9 mouse cellular contexts compared by ENCODE assay signal in genomic region chr3:89058783-89059182, GRCm38 (mm10). TPM values are rescaled to one million over a fixed set of nuclear protein-coding genes. Genes with fewer than 3 reads are reported as not detected.
A peak's percentile ranks its signal among the peaks of the same experiment; 100 is the strongest.
DNase-seq lines count a peak whose midpoint lies in the region; ATAC-seq and TF ChIP-seq lines count a peak whose summit lies in the region.
"Had no signal": no experiment of that assay in that cellular context is flagged by ENCODE, and none has a peak within 500 bp of the region (broad histone marks: within the 10 kb centered on the region; RNA-seq: fewer than 3 reads in every experiment).

No protein-coding gene starts in this region.

- H3K4me2 ChIP-seq in hindbrain, postnatal 0 days (ENCODE audit: low read depth, low read length), result no peak overlapping the region
- no peak overlapping the region for H3K4me2 ChIP-seq in hindbrain, embryonic 16.5 days (ENCODE audit: low read length)
- H3K4me2 ChIP-seq in liver, embryonic 13.5 days, result no peak overlapping the region
- no peak overlapping the region for H3K4me2 ChIP-seq in forebrain, embryonic 16.5 days (ENCODE audit: low read length)

- ATAC-seq in hindbrain, postnatal 0 days, result no peak
- ATAC-seq in hindbrain, embryonic 16.5 days, result no peak
- no peak for ATAC-seq in G1E (ENCODE audit: extremely low read depth, insufficient number of reproducible peaks, low FRiP score, poor library complexity, severe bottlenecking)
- ATAC-seq in liver, embryonic 13.5 days (ENCODE audit: low read depth), result no peak
- no peak for ATAC-seq in forebrain, embryonic 16.5 days

- H3K9ac ChIP-seq in hindbrain, postnatal 0 days (replicated peaks; ENCODE audit: low read length), result no peak overlapping the region
- H3K9ac ChIP-seq in hindbrain, embryonic 16.5 days (ENCODE audit: low read depth, low read length), result no peak overlapping the region
- H3K9ac ChIP-seq in liver, embryonic 13.5 days, result no peak overlapping the region
- H3K9ac ChIP-seq in forebrain, embryonic 16.5 days (replicated peaks; ENCODE audit: low read depth, low read length), result no peak overlapping the region

- 75% methylated on average over 3 of the region's 3 CpGs for WGBS in hindbrain, postnatal 0 days
- 75% methylated on average over 3 of the region's 3 CpGs for WGBS in hindbrain, embryonic 16.5 days
- 73% methylated on average over 3 of the region's 3 CpGs for WGBS in liver, embryonic 13.5 days (ENCODE audit: insufficient replicate concordance)
- WGBS in forebrain, embryonic 16.5 days, result 68% methylated on average over 3 of the region's 3 CpGs

- DNase-seq in hindbrain, postnatal 0 days (ENCODE audit: low spot score), result peak; percentile 46
- peak; percentile 43 to 50 for DNase-seq in B cell, adult 2 months
- DNase-seq in G1E (ENCODE audit: low spot score), result peak; percentile 29
- DNase-seq in cerebellum, postnatal 10 days, result peak; percentile 50 to 60
- peak; percentile 18 for DNase-seq in liver, embryonic 13.5 days
- DNase-seq in thymus, postnatal 36 days, result peak; percentile 20 to 25

- H3K27me3 ChIP-seq in hindbrain, postnatal 0 days (ENCODE audit: insufficient read depth, low read length), result no peaks in the 10 kb centered on the region
- no peaks in the 10 kb centered on the region for H3K27me3 ChIP-seq in hindbrain, embryonic 16.5 days (replicated peaks; ENCODE audit: control insufficient read depth, insufficient read depth, low read length)
- no peaks in the 10 kb centered on the region for H3K27me3 ChIP-seq in G1E (ENCODE audit: insufficient read depth, low read length)
- H3K27me3 ChIP-seq in liver, embryonic 13.5 days, result no peaks in the 10 kb centered on the region
- H3K27me3 ChIP-seq in forebrain, embryonic 16.5 days (replicated peaks; ENCODE audit: control insufficient read depth, insufficient read depth, low read length), result no peaks in the 10 kb centered on the region

- no peaks in the 10 kb centered on the region for H3K4me1 ChIP-seq in hindbrain, postnatal 0 days (ENCODE audit: insufficient read depth, low read length)
- no peaks in the 10 kb centered on the region for H3K4me1 ChIP-seq in hindbrain, embryonic 16.5 days (ENCODE audit: control insufficient read depth, insufficient read depth, low read depth, low read length)
- no peaks in the 10 kb centered on the region; the same call in 1 of the 2 replicates for H3K4me1 ChIP-seq in G1E (ENCODE audit: insufficient read depth, low read depth, low read length)
- H3K4me1 ChIP-seq in liver, embryonic 13.5 days (replicated peaks), result no peaks in the 10 kb centered on the region
- no peaks in the 10 kb centered on the region for H3K4me1 ChIP-seq in forebrain, embryonic 16.5 days (replicated peaks; ENCODE audit: control insufficient read depth, insufficient read depth, low read length)

- H3K36me3 ChIP-seq in hindbrain, postnatal 0 days (ENCODE audit: insufficient read depth, low read length), result peaks cover 79% of the 10 kb centered on the region
- H3K36me3 ChIP-seq in hindbrain, embryonic 16.5 days (ENCODE audit: control insufficient read depth, insufficient read depth, low read length), result peaks cover 32% of the 10 kb centered on the region
- peaks cover 97% of the 10 kb centered on the region for H3K36me3 ChIP-seq in G1E (replicated peaks)
- H3K36me3 ChIP-seq in liver, embryonic 13.5 days, result peaks cover 92% of the 10 kb centered on the region
- H3K36me3 ChIP-seq in forebrain, embryonic 16.5 days (ENCODE audit: control insufficient read depth, insufficient read depth), result peaks cover 29% of the 10 kb centered on the region

- no peaks in the 10 kb centered on the region for H3K9me3 ChIP-seq in hindbrain, postnatal 0 days (ENCODE audit: low read length)
- H3K9me3 ChIP-seq in hindbrain, embryonic 16.5 days (ENCODE audit: control insufficient read depth, low read length), result no peaks in the 10 kb centered on the region
- H3K9me3 ChIP-seq in G1E (replicated peaks), result no peaks in the 10 kb centered on the region
- H3K9me3 ChIP-seq in liver, embryonic 13.5 days (replicated peaks), result no peaks in the 10 kb centered on the region
- H3K9me3 ChIP-seq in forebrain, embryonic 16.5 days (ENCODE audit: control insufficient read depth, low read length), result no peaks in the 10 kb centered on the region

- no peak overlapping the region for H3K4me3 ChIP-seq in hindbrain, postnatal 0 days (ENCODE audit: low read length)
- H3K4me3 ChIP-seq in hindbrain, embryonic 16.5 days (ENCODE audit: low read length), result no peak overlapping the region
- H3K4me3 ChIP-seq in G1E (ENCODE audit: low read depth, low read length), result no peak overlapping the region
- no peak overlapping the region for H3K4me3 ChIP-seq in liver, embryonic 13.5 days (replicated peaks)
- H3K4me3 ChIP-seq in forebrain, embryonic 16.5 days (replicated peaks; ENCODE audit: low read length), result no peak overlapping the region

- H3K27ac ChIP-seq in hindbrain, postnatal 0 days, result no peak overlapping the region
- no peak overlapping the region for H3K27ac ChIP-seq in hindbrain, embryonic 16.5 days (ENCODE audit: low read depth, low read length)
- H3K27ac ChIP-seq in liver, embryonic 13.5 days, result no peak overlapping the region
- H3K27ac ChIP-seq in forebrain, embryonic 16.5 days (ENCODE audit: low read length), result no peak overlapping the region

- TF ChIP-seq CTCF in hindbrain, postnatal 0 days (IDR thresholded peaks at IDR 0.05; ENCODE audit: low read depth), result peak; percentile 60
- peak; percentile 52 for TF ChIP-seq CTCF in G1E (IDR thresholded peaks at IDR 0.05; ENCODE audit: low read depth, low read length)

RNA-seq across cellular contexts. Expression of gene Rusc1, which starts 34.3 kb away (rescaled TPM):
- 190 and 197 TPM in 2 replicates for total RNA-seq in hindbrain, postnatal 0 days (2014; rRNA removed)
- polyA plus RNA-seq in hindbrain, postnatal 0 days (2015; fragmentation: Nextera tagmentation; extraction: Ambion mirVana), result 86.0 and 95.6 TPM in 2 replicates
- 101 and 112 TPM in 2 replicates for polyA plus RNA-seq in hindbrain, embryonic 16.5 days (2015; fragmentation: Nextera tagmentation; extraction: Ambion mirVana)
- total RNA-seq in G1E (2014; fragmentation: Nextera tagmentation), result 13.5 and 13.6 TPM in 2 replicates
- 6.4 and 9.9 TPM in 2 replicates for total RNA-seq in G1E (2017)
- 14.4 and 17.4 TPM in 2 replicates for polyA plus RNA-seq in G1E (2012)
- polyA plus RNA-seq in liver, embryonic 13.5 days (2015; fragmentation: Nextera tagmentation; extraction: Ambion mirVana), result 5.5 and 5.9 TPM in 2 replicates
- polyA plus RNA-seq in forebrain, embryonic 16.5 days (2015; fragmentation: Nextera tagmentation; extraction: Ambion mirVana), result 74.4 and 76.8 TPM in 2 replicates

RNA-seq across cellular contexts. Expression of gene Gm43738, which starts 42.1 kb away (rescaled TPM):
- not detected in 2 replicates for total RNA-seq in hindbrain, postnatal 0 days (2014; rRNA removed)
- not detected in 2 replicates for polyA plus RNA-seq in hindbrain, postnatal 0 days (2015; fragmentation: Nextera tagmentation; extraction: Ambion mirVana)
- polyA plus RNA-seq in hindbrain, embryonic 16.5 days (2015; fragmentation: Nextera tagmentation; extraction: Ambion mirVana), result not detected in 2 replicates
- total RNA-seq in G1E (2014; fragmentation: Nextera tagmentation) (not detected in 2 replicates), G1E (2017) (not detected in 2 replicates)
- polyA plus RNA-seq in G1E (2012), result 1.6 and 4.3 TPM in 2 replicates
- polyA plus RNA-seq in liver, embryonic 13.5 days (2015; fragmentation: Nextera tagmentation; extraction: Ambion mirVana), result not detected in 2 replicates
- not detected in 2 replicates for polyA plus RNA-seq in forebrain, embryonic 16.5 days (2015; fragmentation: Nextera tagmentation; extraction: Ambion mirVana)
- total RNA-seq: hematopoietic stem cell, adult 5-6 weeks had no signal

RNA-seq across cellular contexts. Expression of gene Fdps, which starts 43.0 kb away (rescaled TPM):
- 340 and 366 TPM in 2 replicates for total RNA-seq in hindbrain, postnatal 0 days (2014; rRNA removed)
- polyA plus RNA-seq in hindbrain, postnatal 0 days (2015; fragmentation: Nextera tagmentation; extraction: Ambion mirVana), result 310 and 341 TPM in 2 replicates
- polyA plus RNA-seq in hindbrain, embryonic 16.5 days (2015; fragmentation: Nextera tagmentation; extraction: Ambion mirVana), result 511 and 525 TPM in 2 replicates
- total RNA-seq in G1E (2014; fragmentation: Nextera tagmentation) (59.4 and 73.1 TPM in 2 replicates), G1E (2017) (481 and 571 TPM in 2 replicates)
- 11.2 and 22.5 TPM in 2 replicates for polyA plus RNA-seq in G1E (2012)
- polyA plus RNA-seq in liver, embryonic 13.5 days (2015; fragmentation: Nextera tagmentation; extraction: Ambion mirVana), result 274 and 295 TPM in 2 replicates
- 380 and 438 TPM in 2 replicates for polyA plus RNA-seq in forebrain, embryonic 16.5 days (2015; fragmentation: Nextera tagmentation; extraction: Ambion mirVana)

Comparison
In these comparisons a context has a peak if more than half of its experiments do, and no peak if none do; other contexts are left out.
1. RNA of gene Fdps, which starts 43.0 kb away (polyA plus RNA-seq): 511 to 525 TPM in hindbrain, embryonic 16.5 days, 380 to 438 TPM in forebrain, embryonic 16.5 days, 310 to 341 TPM in hindbrain, postnatal 0 days and 274 to 295 TPM in liver, embryonic 13.5 days; 11.2 to 22.5 TPM in G1E; every median in the first group is over 10 times any median in the second.
2. Peak in every context shown above with its lines, with median percentiles within 50 percentile points of each other: DNase-seq.